Mouse (Mus musculus): ENCODE measurements around the gene Art1. TPM values are rescaled to one million over a fixed set of nuclear protein-coding genes. Genes with fewer than 3 reads are reported as not detected.

The Art1 gene
- polyA plus RNA-seq, 1 experiment = not detected

GRCm38 (mm10) chr7:102099760-102100661, 1.5 kb upstream of the Art1 start:
- Histone ChIP-seq H3K4me1 (ENCODE audit: control insufficient read depth, insufficient read depth, insufficient read length, low read length) (peaks cover 6% of the 10 kb centered on the region; the same call in 1 of the 2 replicates), H3K36me3 (ENCODE audit: control insufficient read depth, insufficient read depth, low read length) (no peaks in the 10 kb centered on the region), H3K27me3 (ENCODE audit: control insufficient read depth, insufficient read depth, low read length) (no peaks in the 10 kb centered on the region), H3K4me3 (ENCODE audit: low read depth, low read length) (peak overlapping the region; percentile 60), H3K27ac (ENCODE audit: insufficient read depth, low read depth, low read length) (no peak overlapping the region)
- 5% methylated on average over 30 of the region's 30 CpGs for WGBS
- TF ChIP-seq CTCF (IDR thresholded peaks at IDR 0.05; ENCODE audit: extremely low read depth, insufficient read length, insufficient replicate concordance, low read depth, low read length) (no peak), POLR2A (IDR thresholded peaks at IDR 0.05; ENCODE audit: low read depth, low read length) (no peak)

- H3K4me3 ChIP-seq (ENCODE audit: low read depth, low read length) = no peak overlapping the region
- no peak for TF ChIP-seq CTCF (IDR thresholded peaks at IDR 0.05; ENCODE audit: extremely low read depth, insufficient read length, insufficient replicate concordance, low read depth, low read length)
- TF ChIP-seq POLR2A (IDR thresholded peaks at IDR 0.05; ENCODE audit: low read depth, low read length) = no peak
- peaks cover 6% of the 10 kb centered on the region; the same call in 1 of the 2 replicates for H3K4me1 ChIP-seq (ENCODE audit: control insufficient read depth, insufficient read depth, insufficient read length, low read length)
- WGBS = 72% methylated on average over 5 of the region's 5 CpGs
- no peak overlapping the region for H3K27ac ChIP-seq (ENCODE audit: insufficient read depth, low read depth, low read length)
- H3K27me3 ChIP-seq (ENCODE audit: control insufficient read depth, insufficient read depth, low read length) = no peaks in the 10 kb centered on the region
- H3K36me3 ChIP-seq (ENCODE audit: control insufficient read depth, insufficient read depth, low read length) = no peaks in the 10 kb centered on the region
Observed at GRCm38 (mm10) chr7:102100868-102101267, 675 bp upstream of the Art1 start.

DNA sequence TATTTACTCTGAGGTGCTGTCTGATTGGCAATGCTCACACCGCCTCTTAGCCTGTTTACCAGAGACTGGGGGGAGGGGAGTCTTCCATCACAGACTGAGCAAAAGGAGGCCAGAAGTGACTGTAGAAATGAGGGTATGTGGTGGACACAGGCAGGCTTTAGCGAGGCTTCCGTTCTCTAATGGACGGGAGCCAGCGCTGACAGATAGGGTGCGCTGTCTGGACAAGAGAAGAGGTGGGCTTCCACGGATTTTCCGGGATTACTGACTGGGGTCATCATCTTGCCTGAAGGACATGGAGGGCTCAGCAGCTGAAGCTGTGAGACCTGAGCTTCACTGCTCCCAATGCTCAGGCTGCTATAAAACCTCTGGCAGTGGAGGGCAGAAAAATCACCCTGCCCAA, 698 bp downstream of the Art1 start:
- Histone ChIP-seq H3K27me3 (ENCODE audit: control insufficient read depth, insufficient read depth, low read length) (no peaks in the 10 kb centered on the region), H3K36me3 (ENCODE audit: control insufficient read depth, insufficient read depth, low read length) (no peaks in the 10 kb centered on the region), H3K4me1 (ENCODE audit: control insufficient read depth, insufficient read depth, insufficient read length, low read length) (peaks cover 6% of the 10 kb centered on the region; the same call in 1 of the 2 replicates), H3K27ac (ENCODE audit: insufficient read depth, low read depth, low read length) (no peak overlapping the region), H3K4me3 (ENCODE audit: low read depth, low read length) (no peak overlapping the region)
- TF ChIP-seq POLR2A (IDR thresholded peaks at IDR 0.05; ENCODE audit: low read depth, low read length) = no peak
- TF ChIP-seq CTCF (IDR thresholded peaks at IDR 0.05; ENCODE audit: extremely low read depth, insufficient read length, insufficient replicate concordance, low read depth, low read length) = no peak
- 70% methylated on average over 8 of the region's 8 CpGs for WGBS

DNA sequence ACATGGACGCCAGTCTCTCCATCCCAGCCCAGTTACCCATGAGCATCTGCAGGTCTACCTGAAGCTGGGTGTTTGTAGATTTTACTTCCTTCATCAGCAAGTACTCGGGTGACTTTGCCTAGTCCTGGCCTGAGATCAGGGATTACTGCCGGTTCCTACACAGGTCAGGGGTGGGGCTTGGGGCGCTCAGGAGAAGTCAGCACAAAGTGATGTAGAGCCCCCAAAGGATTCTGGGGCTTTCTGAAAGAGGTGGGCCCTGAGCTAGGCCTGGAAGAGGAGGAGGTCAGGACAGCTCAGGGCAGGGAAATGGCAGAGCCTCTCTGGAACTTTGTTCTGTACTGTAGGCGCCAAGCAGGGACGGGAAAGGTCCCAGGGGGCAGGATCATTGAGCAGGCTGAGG, 1.2 kb downstream of the Art1 start:
- Histone ChIP-seq H3K27me3 (ENCODE audit: control insufficient read depth, insufficient read depth, low read length) (no peaks in the 10 kb centered on the region), H3K4me3 (ENCODE audit: low read depth, low read length) (no peak overlapping the region), H3K27ac (ENCODE audit: insufficient read depth, low read depth, low read length) (no peak overlapping the region), H3K36me3 (ENCODE audit: control insufficient read depth, insufficient read depth, low read length) (no peaks in the 10 kb centered on the region), H3K4me1 (ENCODE audit: control insufficient read depth, insufficient read depth, insufficient read length, low read length) (peaks cover 6% of the 10 kb centered on the region; the same call in 1 of the 2 replicates)
- TF ChIP-seq CTCF (IDR thresholded peaks at IDR 0.05; ENCODE audit: extremely low read depth, insufficient read length, insufficient replicate concordance, low read depth, low read length) = no peak
- no peak for TF ChIP-seq POLR2A (IDR thresholded peaks at IDR 0.05; ENCODE audit: low read depth, low read length)
- WGBS = 32% methylated on average over 6 of the region's 6 CpGs

DNA sequence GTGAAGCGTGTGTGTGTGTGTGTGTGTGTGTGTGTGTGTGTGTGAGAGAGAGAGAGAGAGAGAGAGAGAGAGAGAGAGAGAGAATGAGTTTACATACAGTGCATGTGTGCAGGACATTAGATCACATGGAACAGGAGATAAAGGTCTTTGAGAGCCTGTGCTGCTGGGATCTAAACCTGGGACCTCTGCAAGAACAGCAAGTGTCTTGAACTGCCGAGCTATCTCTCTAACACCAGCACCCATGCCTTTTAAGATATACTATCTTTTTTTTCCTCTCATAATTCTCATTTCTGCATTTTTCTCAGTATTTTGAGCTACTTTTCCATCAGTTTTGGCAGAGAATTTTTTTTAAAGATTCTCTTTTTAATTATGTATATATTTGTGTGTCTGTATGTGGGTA, 2.0 kb downstream of the Art1 start:
- TF ChIP-seq POLR2A (IDR thresholded peaks at IDR 0.05; ENCODE audit: low read depth, low read length) = no peak
- TF ChIP-seq CTCF (IDR thresholded peaks at IDR 0.05; ENCODE audit: extremely low read depth, insufficient read length, insufficient replicate concordance, low read depth, low read length) = no peak
- no peak overlapping the region for H3K27ac ChIP-seq (ENCODE audit: insufficient read depth, low read depth, low read length)
- H3K4me3 ChIP-seq (ENCODE audit: low read depth, low read length) = no peak overlapping the region
- 83% methylated on average over 2 of the region's 2 CpGs for WGBS
- H3K27me3 ChIP-seq (ENCODE audit: control insufficient read depth, insufficient read depth, low read length) = no peaks in the 10 kb centered on the region
- H3K36me3 ChIP-seq (ENCODE audit: control insufficient read depth, insufficient read depth, low read length) = no peaks in the 10 kb centered on the region
- H3K4me1 ChIP-seq (ENCODE audit: control insufficient read depth, insufficient read depth, insufficient read length, low read length) = peaks cover 6% of the 10 kb centered on the region; the same call in 1 of the 2 replicates

GRCm38 (mm10) chr7:102104126-102104525, 2.6 kb downstream of the Art1 start:
- H3K27ac ChIP-seq (ENCODE audit: insufficient read depth, low read depth, low read length) = no peak overlapping the region
- peaks cover 6% of the 10 kb centered on the region; the same call in 1 of the 2 replicates for H3K4me1 ChIP-seq (ENCODE audit: control insufficient read depth, insufficient read depth, insufficient read length, low read length)
- no peaks in the 10 kb centered on the region for H3K27me3 ChIP-seq (ENCODE audit: control insufficient read depth, insufficient read depth, low read length)
- 75% methylated on average over 5 of the region's 5 CpGs for WGBS
- H3K4me3 ChIP-seq (ENCODE audit: low read depth, low read length) = no peak overlapping the region
- TF ChIP-seq CTCF (IDR thresholded peaks at IDR 0.05; ENCODE audit: extremely low read depth, insufficient read length, insufficient replicate concordance, low read depth, low read length) (no peak), POLR2A (IDR thresholded peaks at IDR 0.05; ENCODE audit: low read depth, low read length) (no peak)
- no peaks in the 10 kb centered on the region for H3K36me3 ChIP-seq (ENCODE audit: control insufficient read depth, insufficient read depth, low read length)

GRCm38 (mm10) chr7:102106700-102107141, 5.2 kb downstream of the Art1 start:
- no peak for TF ChIP-seq CTCF (IDR thresholded peaks at IDR 0.05; ENCODE audit: extremely low read depth, insufficient read length, insufficient replicate concordance, low read depth, low read length)
- WGBS = 23% methylated on average over 23 of the region's 23 CpGs
- Histone ChIP-seq H3K36me3 (ENCODE audit: control insufficient read depth, insufficient read depth, low read length) (no peaks in the 10 kb centered on the region), H3K4me1 (ENCODE audit: control insufficient read depth, insufficient read depth, insufficient read length, low read length) (0 out of 2 replicates have a peak, but pooled peaks cover 3% of the 10 kb centered on the region), H3K4me3 (ENCODE audit: low read depth, low read length) (peak overlapping the region; percentile 4; the same call in 1 of the 2 replicates), H3K27me3 (ENCODE audit: control insufficient read depth, insufficient read depth, low read length) (no peaks in the 10 kb centered on the region), H3K27ac (ENCODE audit: insufficient read depth, low read depth, low read length) (no peak overlapping the region)

All from small intestine, adult 2 months (tissue).